Mouse (Mus musculus) bone marrow macrophage, adult 2 months (primary cell): Measurements from ENCODE around the gene Shisal1. TPM values are rescaled to one million over a fixed set of nuclear protein-coding genes. Genes with fewer than 3 reads are reported as not detected.

Experiments
- H3K27ac ChIP-seq: 2 replicates; pipeline ENCODE4 v1.5.1; 2012; ENCODE audit warnings: low read depth, low read length; ENCODE audit not compliant: insufficient read depth
- H3K4me1 ChIP-seq: 2 replicates; pipeline ENCODE4 v1.6.1; 2012; ENCODE audit warnings: low read length; ENCODE audit not compliant: control insufficient read depth, insufficient read depth
- H3K4me3 ChIP-seq: 2 replicates; pipeline ENCODE4 v1.5.1; 2012; ENCODE audit warnings: mild to moderate bottlenecking, low read length, moderate library complexity; ENCODE audit not compliant: insufficient read depth
- CTCF ChIP-seq: IDR thresholded peaks from 2 replicates; pipeline ENCODE4 v1.5.1; 2012; ENCODE audit warnings: low read depth, mild to moderate bottlenecking, low read length, moderate library complexity
- POLR2A ChIP-seq: IDR thresholded peaks from 2 replicates; pipeline ENCODE4 v1.6.1; 2012; ENCODE audit warnings: mild to moderate bottlenecking, low read depth, low read length, borderline replicate concordance
- polyA plus RNA-seq: library from polyadenylated mRNA; stranded (reverse); fragments of >200 nt; gene quantifications from 2 replicates; pipeline ENCODE4 v1.2.4, GENCODE M21; 2012; ENCODE audit not compliant: missing spikeins, insufficient read depth, insufficient read length

Shisal1 gene
- polyA plus RNA-seq, 1 experiment: 0.12 TPM

- H3K4me1 ChIP-seq: no peaks in the 10 kb centered on the region
- no peak overlapping the region for H3K4me3 ChIP-seq
- no peak overlapping the region for H3K27ac ChIP-seq
- TF ChIP-seq POLR2A: no peak
- no peak for TF ChIP-seq CTCF
Observed at GRCm38 (mm10) chr15:84427624-84428023, 19.3 kb downstream of the Shisal1 start.

- H3K4me3 ChIP-seq: no peak overlapping the region
- no peak for TF ChIP-seq CTCF
- no peak for TF ChIP-seq POLR2A
- no peak overlapping the region for H3K27ac ChIP-seq
- H3K4me1 ChIP-seq: no peaks in the 10 kb centered on the region
Observed at GRCm38 (mm10) chr15:84425733-84426132, 21.2 kb downstream of the Shisal1 start.

GRCm38 (mm10) chr15:84423781-84424180, 23.1 kb downstream of the Shisal1 start:
- TF ChIP-seq CTCF (no peak), POLR2A (no peak)
- Histone ChIP-seq H3K4me1 (no peaks in the 10 kb centered on the region), H3K27ac (no peak overlapping the region), H3K4me3 (no peak overlapping the region)

- no peaks in the 10 kb centered on the region for H3K4me1 ChIP-seq
Observed at GRCm38 (mm10) chr15:84418266-84418610, 28.7 kb downstream of the Shisal1 start.

GRCm38 (mm10) chr15:84417592-84418265, 29.2 kb downstream of the Shisal1 start:
- Histone ChIP-seq H3K4me1 (peaks cover 3% of the 10 kb centered on the region), H3K27ac (no peak overlapping the region)
- no peak for TF ChIP-seq POLR2A
- TF ChIP-seq CTCF: no peak

More at GRCm38 (mm10) chr15:84418266-84418610, 28.7 kb downstream of the Shisal1 start:
- no peak overlapping the region for H3K4me3 ChIP-seq
- no peak overlapping the region for H3K27ac ChIP-seq
- TF ChIP-seq CTCF (no peak), POLR2A (no peak)

GRCm38 (mm10) chr15:84417017-84417416, 29.9 kb downstream of the Shisal1 start:
- H3K4me1 ChIP-seq: peaks cover 9% of the 10 kb centered on the region
- TF ChIP-seq CTCF (no peak), POLR2A (no peak)
- no peak overlapping the region for H3K27ac ChIP-seq
- H3K4me3 ChIP-seq: no peak overlapping the region

More at GRCm38 (mm10) chr15:84417592-84418265, 29.2 kb downstream of the Shisal1 start:
- H3K4me3 ChIP-seq: no peak overlapping the region

GRCm38 (mm10) chr15:84414040-84414848, 32.7 kb downstream of the Shisal1 start:
- peaks cover 10% of the 10 kb centered on the region for H3K4me1 ChIP-seq
- no peak for TF ChIP-seq POLR2A
- no peak for TF ChIP-seq CTCF
- no peak overlapping the region for H3K4me3 ChIP-seq

GRCm38 (mm10) chr15:84412409-84412808, 34.5 kb downstream of the Shisal1 start:
- Histone ChIP-seq H3K4me1 (peaks cover 12% of the 10 kb centered on the region), H3K4me3 (no peak overlapping the region), H3K27ac (no peak overlapping the region)
- TF ChIP-seq CTCF (no peak), POLR2A (no peak)

More at GRCm38 (mm10) chr15:84414040-84414848, 32.7 kb downstream of the Shisal1 start:
- H3K27ac ChIP-seq: no peak overlapping the region

GRCm38 (mm10) chr15:84410052-84410451, 36.8 kb downstream of the Shisal1 start:
- Histone ChIP-seq H3K27ac (no peak overlapping the region), H3K4me1 (peaks cover 12% of the 10 kb centered on the region), H3K4me3 (no peak overlapping the region)
- TF ChIP-seq POLR2A (no peak), CTCF (no peak)

GRCm38 (mm10) chr15:84408576-84408975, 38.3 kb downstream of the Shisal1 start:
- Histone ChIP-seq H3K27ac (no peak overlapping the region), H3K4me1 (peaks cover 12% of the 10 kb centered on the region), H3K4me3 (no peak overlapping the region)
- TF ChIP-seq CTCF: no peak
- TF ChIP-seq POLR2A: no peak
